Mouse (Mus musculus): Measurements from ENCODE around the gene Prrx1. TPM values are rescaled to one million over a fixed set of nuclear protein-coding genes. Genes with fewer than 3 reads are reported as not detected.

Gene Prrx1
- polyA plus RNA-seq, 1 experiment from 2014 or later, result 2.7 TPM

DNA sequence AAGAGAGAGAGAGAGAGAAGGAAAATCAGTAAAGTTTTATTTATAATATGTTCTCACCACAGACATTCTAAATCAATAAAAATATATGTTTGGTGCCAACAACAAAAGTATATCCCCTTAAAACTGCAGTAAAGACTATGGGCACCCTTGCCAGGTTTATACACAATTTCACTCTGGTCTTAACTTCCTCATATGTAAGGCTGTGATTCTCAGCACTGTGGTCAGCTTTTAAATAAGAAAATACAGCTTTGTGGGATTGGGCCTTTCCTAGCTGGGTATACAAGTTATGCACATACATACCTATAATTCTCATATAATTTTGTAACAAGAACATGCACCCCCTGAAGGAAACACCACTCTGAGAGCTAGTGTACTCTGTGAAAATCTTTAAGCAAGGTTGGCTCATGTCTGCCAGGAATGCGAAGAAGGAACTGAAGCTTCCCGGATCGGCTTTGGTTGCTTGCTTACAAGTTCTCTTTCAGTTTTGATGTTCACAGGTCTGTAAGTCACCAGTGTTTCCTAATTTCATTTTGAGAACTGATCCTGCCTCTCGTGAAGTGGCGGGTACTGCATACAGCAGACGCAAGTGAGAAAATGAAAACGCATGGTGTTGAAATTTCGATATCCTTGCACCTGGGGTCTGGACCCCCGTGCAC, 29.4 kb downstream of the Prrx1 start:
- Histone ChIP-seq H3K4me2 (replicated peaks; ENCODE audit: low read depth) (no peak overlapping the region), H3K27ac (replicated peaks) (no peak overlapping the region), H3K4me3 (ENCODE audit: low read depth, low read length) (no peak overlapping the region), H3K9ac (ENCODE audit: low read length) (no peak overlapping the region), H3K9me3 (ENCODE audit: control insufficient read depth, low read length) (no peaks in the 10 kb centered on the region), H3K27me3 (ENCODE audit: control insufficient read depth, insufficient read depth, low read length) (no peaks in the 10 kb centered on the region), H3K36me3 (ENCODE audit: control insufficient read depth, insufficient read depth, low read length) (no peaks in the 10 kb centered on the region), H3K4me1 (replicated peaks; ENCODE audit: control insufficient read depth, insufficient read depth) (no peaks in the 10 kb centered on the region)
- WGBS, result 82% methylated on average over 9 of the region's 9 CpGs
- DNase-seq (ENCODE audit: low spot score), result no peak
- ATAC-seq (ENCODE audit: low FRiP score, low TSS enrichment), result no peak
- TF ChIP-seq CTCF (IDR thresholded peaks at IDR 0.05; ENCODE audit: low read depth) (no peak), EP300 (optimal IDR thresholded peaks at IDR 0.05) (no peak)

DNA sequence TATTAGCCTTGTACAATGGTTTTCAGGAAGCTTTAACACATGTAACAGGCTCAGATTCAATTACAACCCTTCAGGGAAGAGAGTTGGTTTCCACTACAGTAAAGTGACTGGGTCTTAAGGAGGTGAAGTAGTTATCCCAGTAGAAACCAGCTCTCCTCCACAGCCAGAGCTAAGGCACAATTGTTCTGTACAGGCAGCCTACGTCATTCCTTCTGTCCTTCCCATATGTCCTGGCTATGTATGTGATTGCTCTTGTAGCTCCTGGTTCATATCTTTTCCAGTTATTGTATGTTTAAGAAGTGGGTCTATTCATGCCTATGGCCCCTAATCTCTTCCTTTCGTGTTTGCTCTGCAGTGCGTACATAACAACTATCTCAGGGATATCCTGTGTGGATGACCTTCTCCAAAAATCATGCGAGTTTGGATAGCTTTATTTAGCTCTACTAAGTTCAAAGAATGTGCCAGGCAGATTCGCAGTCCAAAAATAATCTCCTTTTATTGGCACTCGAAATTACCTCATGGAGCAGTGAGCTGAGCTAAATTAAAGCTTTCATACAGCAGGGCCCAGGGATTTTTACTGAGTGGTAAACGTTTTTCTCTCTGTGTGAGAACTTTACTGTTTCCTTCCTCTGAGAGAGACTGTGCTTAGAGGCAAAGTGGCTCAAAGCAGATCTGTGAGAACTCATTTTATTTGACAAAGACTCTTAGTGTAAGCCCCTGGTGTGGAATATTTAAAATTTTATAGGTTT, 31.9 kb downstream of the Prrx1 start:
- H3K27ac ChIP-seq (replicated peaks), result no peak overlapping the region
- DNase-seq (ENCODE audit: low spot score), result no peak
- TF ChIP-seq EP300 (optimal IDR thresholded peaks at IDR 0.05), result no peak
- TF ChIP-seq CTCF (IDR thresholded peaks at IDR 0.05; ENCODE audit: low read depth), result no peak
- H3K27me3 ChIP-seq (ENCODE audit: control insufficient read depth, insufficient read depth, low read length), result no peaks in the 10 kb centered on the region
- no peak for ATAC-seq (ENCODE audit: low FRiP score, low TSS enrichment)
- H3K9ac ChIP-seq (ENCODE audit: low read length), result no peak overlapping the region
- H3K4me2 ChIP-seq (replicated peaks; ENCODE audit: low read depth), result no peak overlapping the region
- H3K9me3 ChIP-seq (ENCODE audit: control insufficient read depth, low read length), result no peaks in the 10 kb centered on the region
- 33% methylated on average over 7 of the region's 7 CpGs for WGBS
- no peaks in the 10 kb centered on the region for H3K36me3 ChIP-seq (ENCODE audit: control insufficient read depth, insufficient read depth, low read length)
- H3K4me1 ChIP-seq (replicated peaks; ENCODE audit: control insufficient read depth, insufficient read depth), result no peaks in the 10 kb centered on the region
- no peak overlapping the region for H3K4me3 ChIP-seq (ENCODE audit: low read depth, low read length)

DNA sequence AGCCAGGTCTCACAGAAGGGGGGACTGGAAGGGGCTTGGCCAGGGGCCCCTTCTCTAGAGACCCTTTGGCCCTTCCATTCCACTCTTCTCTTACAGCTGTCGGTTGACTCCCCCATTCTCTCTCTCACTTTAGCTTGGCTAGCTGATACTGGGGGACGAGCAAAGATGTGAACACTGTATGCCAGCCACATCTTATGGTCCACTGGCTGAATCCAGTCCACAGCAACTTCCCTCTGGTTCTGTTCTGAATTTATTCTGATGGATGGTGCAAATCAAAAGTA, 32.7 kb downstream of the Prrx1 start:
- no peak overlapping the region for H3K9ac ChIP-seq (ENCODE audit: low read length)
- no peak for TF ChIP-seq EP300 (optimal IDR thresholded peaks at IDR 0.05)
- TF ChIP-seq CTCF (IDR thresholded peaks at IDR 0.05; ENCODE audit: low read depth), result no peak
- no peaks in the 10 kb centered on the region for H3K27me3 ChIP-seq (ENCODE audit: control insufficient read depth, insufficient read depth, low read length)
- H3K4me1 ChIP-seq (replicated peaks; ENCODE audit: control insufficient read depth, insufficient read depth), result no peaks in the 10 kb centered on the region
- WGBS, result 29% methylated on average over 2 of the region's 2 CpGs
- H3K4me2 ChIP-seq (replicated peaks; ENCODE audit: low read depth), result no peak overlapping the region
- no peak for ATAC-seq (ENCODE audit: low FRiP score, low TSS enrichment)
- DNase-seq (ENCODE audit: low spot score), result no peak
- H3K4me3 ChIP-seq (ENCODE audit: low read depth, low read length), result no peak overlapping the region
- H3K9me3 ChIP-seq (ENCODE audit: control insufficient read depth, low read length), result no peaks in the 10 kb centered on the region
- H3K27ac ChIP-seq (replicated peaks), result 0 out of 2 replicates have a peak overlapping the region, but pooled peaks have one; percentile 8
- no peaks in the 10 kb centered on the region for H3K36me3 ChIP-seq (ENCODE audit: control insufficient read depth, insufficient read depth, low read length)

DNA sequence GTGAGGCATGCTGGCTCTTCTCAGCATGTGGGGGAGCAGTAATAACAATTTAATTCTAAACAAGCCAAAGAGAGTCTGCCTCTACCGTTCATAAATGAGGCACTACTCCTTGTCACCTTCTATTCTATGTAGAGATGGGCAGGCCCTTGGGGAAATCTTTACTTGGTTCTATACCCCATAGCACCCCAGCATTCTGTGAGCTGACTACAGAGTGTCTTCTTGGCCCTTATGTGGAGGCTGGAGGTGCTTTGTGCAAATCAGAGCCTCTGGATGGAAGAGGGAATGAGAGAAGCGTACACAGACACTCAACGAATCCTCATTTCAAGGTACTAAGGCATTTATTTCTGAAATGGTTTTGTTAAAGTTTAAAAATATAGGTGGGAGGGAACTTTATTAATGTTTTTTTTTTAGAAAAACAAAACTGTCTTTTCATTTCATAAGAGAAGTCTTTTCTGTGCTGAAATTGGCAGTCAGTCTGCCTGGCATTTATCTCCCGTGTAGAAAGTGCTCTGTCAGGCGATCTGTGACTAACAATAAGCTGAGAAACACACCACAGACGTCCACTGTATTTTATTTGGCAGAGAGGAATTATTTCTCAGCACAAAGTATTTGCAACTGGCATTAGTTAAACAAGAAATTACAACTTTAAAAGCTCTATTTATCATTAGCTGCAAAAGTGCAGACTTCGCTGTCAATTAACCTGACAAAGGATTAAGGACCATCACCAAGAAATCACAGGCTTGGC, 33.2 kb downstream of the Prrx1 start:
- H3K4me3 ChIP-seq (ENCODE audit: low read depth, low read length), result no peak overlapping the region
- no peaks in the 10 kb centered on the region for H3K4me1 ChIP-seq (replicated peaks; ENCODE audit: control insufficient read depth, insufficient read depth)
- no peaks in the 10 kb centered on the region for H3K27me3 ChIP-seq (ENCODE audit: control insufficient read depth, insufficient read depth, low read length)
- H3K27ac ChIP-seq (replicated peaks), result 0 out of 2 replicates have a peak overlapping the region, but pooled peaks have one; percentile 8
- WGBS, result 44% methylated on average over 7 of the region's 7 CpGs
- ATAC-seq (ENCODE audit: low FRiP score, low TSS enrichment) (no peak), DNase-seq (ENCODE audit: low spot score) (no peak)
- TF ChIP-seq CTCF (IDR thresholded peaks at IDR 0.05; ENCODE audit: low read depth), result no peak
- no peak for TF ChIP-seq EP300 (optimal IDR thresholded peaks at IDR 0.05)
- H3K9me3 ChIP-seq (ENCODE audit: control insufficient read depth, low read length), result no peaks in the 10 kb centered on the region
- no peak overlapping the region for H3K9ac ChIP-seq (ENCODE audit: low read length)
- no peaks in the 10 kb centered on the region for H3K36me3 ChIP-seq (ENCODE audit: control insufficient read depth, insufficient read depth, low read length)
- H3K4me2 ChIP-seq (replicated peaks; ENCODE audit: low read depth), result no peak overlapping the region

DNA sequence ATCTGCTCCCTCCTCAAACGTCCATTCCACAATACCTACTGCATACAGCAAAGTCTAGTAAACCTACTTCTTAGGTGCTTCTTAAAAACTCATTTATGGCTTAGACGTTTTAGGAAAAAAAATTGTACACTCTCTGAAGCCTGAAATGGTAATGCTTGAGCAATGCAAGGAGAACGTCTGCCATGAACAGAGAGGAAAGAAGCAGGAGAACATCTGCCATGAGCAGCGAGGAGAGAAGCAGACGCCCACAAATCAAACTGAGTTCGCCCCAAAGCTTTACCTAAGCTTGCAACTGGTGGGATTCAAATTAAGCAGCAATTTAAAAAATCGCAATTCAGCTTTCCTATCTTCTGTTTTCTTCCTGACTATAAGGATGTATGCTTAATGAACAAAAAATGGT, 36.4 kb downstream of the Prrx1 start:
- ATAC-seq (ENCODE audit: low FRiP score, low TSS enrichment) (no peak), DNase-seq (ENCODE audit: low spot score) (no peak)
- Histone ChIP-seq H3K36me3 (ENCODE audit: control insufficient read depth, insufficient read depth, low read length) (no peaks in the 10 kb centered on the region), H3K4me1 (replicated peaks; ENCODE audit: control insufficient read depth, insufficient read depth) (no peaks in the 10 kb centered on the region), H3K27me3 (ENCODE audit: control insufficient read depth, insufficient read depth, low read length) (no peaks in the 10 kb centered on the region), H3K9ac (ENCODE audit: low read length) (no peak overlapping the region), H3K4me2 (replicated peaks; ENCODE audit: low read depth) (no peak overlapping the region), H3K27ac (replicated peaks) (no peak overlapping the region), H3K9me3 (ENCODE audit: control insufficient read depth, low read length) (no peaks in the 10 kb centered on the region), H3K4me3 (ENCODE audit: low read depth, low read length) (no peak overlapping the region)
- TF ChIP-seq EP300 (optimal IDR thresholded peaks at IDR 0.05) (no peak), CTCF (IDR thresholded peaks at IDR 0.05; ENCODE audit: low read depth) (no peak)
- WGBS, result 76% methylated on average over 7 of the region's 7 CpGs

DNA sequence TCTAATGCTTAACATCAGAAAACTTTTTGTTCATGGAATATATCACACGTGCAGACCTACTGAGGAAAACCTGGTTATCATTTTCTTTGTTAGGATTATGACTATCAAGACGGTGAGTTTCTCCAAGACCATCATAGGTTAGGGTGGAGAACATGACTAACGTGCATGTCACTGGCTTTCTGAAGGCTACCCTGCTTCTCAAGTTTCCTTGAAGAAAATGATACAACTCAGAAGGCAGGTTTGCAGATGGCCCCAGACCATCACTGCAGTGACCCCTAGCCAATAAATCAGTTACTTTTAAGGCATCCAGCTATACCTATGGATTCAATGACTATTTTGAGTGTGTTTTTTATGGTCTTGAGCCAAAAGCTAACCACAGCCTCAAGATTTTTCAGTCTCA, 38.6 kb downstream of the Prrx1 start:
- H3K27me3 ChIP-seq (ENCODE audit: control insufficient read depth, insufficient read depth, low read length), result no peaks in the 10 kb centered on the region
- ATAC-seq (ENCODE audit: low FRiP score, low TSS enrichment) (no peak), DNase-seq (ENCODE audit: low spot score) (no peak)
- no peak overlapping the region for H3K9ac ChIP-seq (ENCODE audit: low read length)
- H3K36me3 ChIP-seq (ENCODE audit: control insufficient read depth, insufficient read depth, low read length), result no peaks in the 10 kb centered on the region
- TF ChIP-seq CTCF (IDR thresholded peaks at IDR 0.05; ENCODE audit: low read depth) (no peak), EP300 (optimal IDR thresholded peaks at IDR 0.05) (no peak)
- no peaks in the 10 kb centered on the region for H3K9me3 ChIP-seq (ENCODE audit: control insufficient read depth, low read length)
- no peaks in the 10 kb centered on the region for H3K4me1 ChIP-seq (replicated peaks; ENCODE audit: control insufficient read depth, insufficient read depth)
- H3K4me2 ChIP-seq (replicated peaks; ENCODE audit: low read depth), result no peak overlapping the region
- H3K27ac ChIP-seq (replicated peaks), result no peak overlapping the region
- H3K4me3 ChIP-seq (ENCODE audit: low read depth, low read length), result no peak overlapping the region
- 71% methylated on average over 3 of the region's 3 CpGs for WGBS

All from stomach, postnatal 0 days (tissue).